Mouse (Mus musculus) T-cell, adult 66 days (primary cell): ENCODE results near the gene Car10. TPM values are rescaled to one million over a fixed set of nuclear protein-coding genes. Genes with fewer than 3 reads are reported as not detected.

Experiments used
- total RNA-seq, 2 experiments: library from RNA; stranded (reverse); gene quantifications; 3 replicates in 1 of 2; 4 replicates in 1 of 2; pipeline ENCODE4 v1.2.4; 2023

Gene Car10
- total RNA-seq, result not detected

DNA sequence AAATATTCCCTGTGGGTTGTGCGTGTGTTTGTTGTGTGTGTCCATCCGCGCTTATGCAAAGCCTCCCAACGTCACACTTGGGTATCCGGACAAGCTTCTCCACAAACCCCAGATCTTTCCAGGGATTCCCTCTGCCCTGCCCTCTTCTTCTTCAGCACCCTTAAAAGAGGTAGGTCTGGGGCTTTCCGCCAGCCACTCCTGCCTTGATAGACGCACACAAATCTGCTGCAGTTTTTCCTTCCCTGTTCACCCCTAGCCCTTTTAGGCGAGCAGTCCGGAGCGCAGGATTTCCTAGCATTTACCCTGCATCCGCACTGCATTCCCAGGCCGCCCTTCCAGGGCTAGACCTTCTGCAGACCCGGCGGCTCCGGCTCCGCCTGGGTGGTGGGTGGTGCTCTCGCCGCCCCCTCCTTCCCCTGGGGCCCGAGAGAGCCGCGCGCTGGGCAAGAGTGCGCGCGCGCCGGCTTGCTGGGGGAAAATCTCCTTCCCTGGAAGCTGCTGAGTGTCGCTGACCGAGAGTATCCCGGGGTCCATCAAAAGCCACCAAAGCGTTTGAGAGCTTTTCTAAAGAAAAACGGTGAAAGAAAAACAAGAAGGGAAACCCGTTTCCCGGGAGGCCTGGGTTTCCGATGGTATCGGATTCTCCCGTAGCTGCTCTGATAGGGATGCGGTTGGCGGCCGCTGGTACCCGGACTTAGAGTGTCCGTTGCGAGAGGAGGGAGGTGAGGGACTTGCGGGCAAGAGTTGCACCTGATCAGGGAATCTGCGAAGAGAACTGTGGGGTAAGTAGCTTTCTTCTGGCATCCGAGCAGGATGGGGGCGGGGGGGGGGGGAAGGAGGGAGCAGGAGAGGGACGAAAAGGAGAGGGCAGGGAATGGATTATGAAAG lies at the start of gene Car10:
TSS of gene Car10 (plus strand) at position 88 of the 888 bp plus-strand sequence.

